Mouse (Mus musculus): ENCODE measurements around the gene B4galt2. TPM values are rescaled to one million over a fixed set of nuclear protein-coding genes. Genes with fewer than 3 reads are reported as not detected.

Gene B4galt2
- total and polyA plus RNA-seq, 2 experiments from 2014 or later: 92.9 to 337 TPM

GRCm38 (mm10) chr4:117917402-117917801 lies 34.1 kb upstream of the B4galt2 start:
- WGBS: 98% methylated on average over 4 of the region's 4 CpGs
- no peak overlapping the region for H3K27ac ChIP-seq (ENCODE audit: low read depth, low read length)
- H3K4me1 ChIP-seq (ENCODE audit: insufficient read depth, low read length): peaks cover 10% of the 10 kb centered on the region; the same call in 1 of the 2 replicates
- no peaks in the 10 kb centered on the region for H3K9me3 ChIP-seq (ENCODE audit: low read length)
- ATAC-seq (ENCODE audit: low FRiP score) (no peak), DNase-seq (ENCODE audit: low spot score) (no peak)
- no peaks in the 10 kb centered on the region for H3K36me3 ChIP-seq (ENCODE audit: insufficient read depth, low read length)
- TF ChIP-seq CTCF (IDR thresholded peaks at IDR 0.05): no peak
- no peak overlapping the region for H3K9ac ChIP-seq (replicated peaks; ENCODE audit: low read length, poor library complexity, severe bottlenecking)
- H3K4me2 ChIP-seq (ENCODE audit: low read depth, low read length, poor library complexity, severe bottlenecking): no peak overlapping the region
- H3K4me3 ChIP-seq (ENCODE audit: low read depth, low read length): no peak overlapping the region
- no peaks in the 10 kb centered on the region for H3K27me3 ChIP-seq (ENCODE audit: insufficient read depth, low read length)

GRCm38 (mm10) chr4:117916386-117916785 lies 33.1 kb upstream of the B4galt2 start:
- no peak overlapping the region for H3K27ac ChIP-seq (ENCODE audit: low read depth, low read length)
- H3K4me3 ChIP-seq (ENCODE audit: low read depth, low read length): peak overlapping the region; percentile 68; the same call in 1 of the 2 replicates
- H3K4me2 ChIP-seq (ENCODE audit: low read depth, low read length, poor library complexity, severe bottlenecking): no peak overlapping the region
- no peaks in the 10 kb centered on the region for H3K27me3 ChIP-seq (ENCODE audit: insufficient read depth, low read length)
- H3K36me3 ChIP-seq (ENCODE audit: insufficient read depth, low read length): no peaks in the 10 kb centered on the region; the same call in 1 of the 2 replicates
- H3K9me3 ChIP-seq (ENCODE audit: low read length): no peaks in the 10 kb centered on the region
- peaks cover 10% of the 10 kb centered on the region; the same call in 1 of the 2 replicates for H3K4me1 ChIP-seq (ENCODE audit: insufficient read depth, low read length)
- TF ChIP-seq CTCF (IDR thresholded peaks at IDR 0.05): no peak
- 94% methylated on average over 5 of the region's 5 CpGs for WGBS
- no peak overlapping the region for H3K9ac ChIP-seq (replicated peaks; ENCODE audit: low read length, poor library complexity, severe bottlenecking)
- no peak for ATAC-seq (ENCODE audit: low FRiP score)
- no peak for DNase-seq (ENCODE audit: low spot score)

- no peak for TF ChIP-seq CTCF (IDR thresholded peaks at IDR 0.05)
- DNase-seq (ENCODE audit: low spot score) (no peak), ATAC-seq (ENCODE audit: low FRiP score) (no peak)
- no peaks in the 10 kb centered on the region; the same call in 1 of the 2 replicates for H3K36me3 ChIP-seq (ENCODE audit: insufficient read depth, low read length)
- H3K27me3 ChIP-seq (ENCODE audit: insufficient read depth, low read length): no peaks in the 10 kb centered on the region
- no peaks in the 10 kb centered on the region for H3K9me3 ChIP-seq (ENCODE audit: low read length)
- 2% methylated on average over 19 of the region's 19 CpGs for WGBS
- peak overlapping the region; percentile 63 for H3K27ac ChIP-seq (ENCODE audit: low read depth, low read length)
- peaks cover 10% of the 10 kb centered on the region; the same call in 1 of the 2 replicates for H3K4me1 ChIP-seq (ENCODE audit: insufficient read depth, low read length)
- H3K9ac ChIP-seq (replicated peaks; ENCODE audit: low read length, poor library complexity, severe bottlenecking): peak overlapping the region; percentile 75
- peak overlapping the region; percentile 84 for H3K4me2 ChIP-seq (ENCODE audit: low read depth, low read length, poor library complexity, severe bottlenecking)
- H3K4me3 ChIP-seq (ENCODE audit: low read depth, low read length): peak overlapping the region; percentile 68
Measured at GRCm38 (mm10) chr4:117915489-117916105, 32.3 kb upstream of the B4galt2 start.

- H3K4me1 ChIP-seq (ENCODE audit: insufficient read depth, low read length): peaks cover 10% of the 10 kb centered on the region; the same call in 1 of the 2 replicates
- H3K9ac ChIP-seq (replicated peaks; ENCODE audit: low read length, poor library complexity, severe bottlenecking): peak within 1 kb of the TSS; percentile 75
- no peaks in the 10 kb centered on the region for H3K27me3 ChIP-seq (ENCODE audit: insufficient read depth, low read length)
- peak within 1 kb of the TSS; percentile 84 for H3K4me2 ChIP-seq (ENCODE audit: low read depth, low read length, poor library complexity, severe bottlenecking)
- WGBS: under 1% methylated on average over 56 of the region's 61 CpGs
- H3K36me3 ChIP-seq (ENCODE audit: insufficient read depth, low read length): no peaks in the 10 kb centered on the region; the same call in 1 of the 2 replicates
- peak within 1 kb of the TSS; percentile 68 for H3K4me3 ChIP-seq (ENCODE audit: low read depth, low read length)
- peak; percentile 61 for TF ChIP-seq CTCF (IDR thresholded peaks at IDR 0.05)
- peak within 1 kb of the TSS; percentile 89 for H3K27ac ChIP-seq (ENCODE audit: low read depth, low read length)
- peak; percentile 96 for DNase-seq (ENCODE audit: low spot score)
- no peaks in the 10 kb centered on the region for H3K9me3 ChIP-seq (ENCODE audit: low read length)
- ATAC-seq (ENCODE audit: low FRiP score): peak; percentile 95
Measured at GRCm38 (mm10) chr4:117914591-117915442, 31.5 kb upstream of the B4galt2 start, which contains the start of gene Ipo13. TSS of gene Ipo13 (minus strand) at chr4:117914999.

GRCm38 (mm10) chr4:117914031-117914430 lies 30.7 kb upstream of the B4galt2 start:
- Histone ChIP-seq H3K4me3 (ENCODE audit: low read depth, low read length) (peak overlapping the region; percentile 68), H3K4me2 (ENCODE audit: low read depth, low read length, poor library complexity, severe bottlenecking) (peak overlapping the region; percentile 84), H3K9ac (replicated peaks; ENCODE audit: low read length, poor library complexity, severe bottlenecking) (peak overlapping the region; percentile 75), H3K36me3 (ENCODE audit: insufficient read depth, low read length) (no peaks in the 10 kb centered on the region; the same call in 1 of the 2 replicates), H3K4me1 (ENCODE audit: insufficient read depth, low read length) (peaks cover 13% of the 10 kb centered on the region; the same call in 1 of the 2 replicates), H3K27ac (ENCODE audit: low read depth, low read length) (no peak overlapping the region), H3K27me3 (ENCODE audit: insufficient read depth, low read length) (no peaks in the 10 kb centered on the region), H3K9me3 (ENCODE audit: low read length) (no peaks in the 10 kb centered on the region)
- 11% methylated on average over 8 of the region's 8 CpGs for WGBS
- 0 out of 2 replicates have a peak, but pooled peaks have one; percentile 2 for ATAC-seq (ENCODE audit: low FRiP score)
- no peak for DNase-seq (ENCODE audit: low spot score)
- no peak for TF ChIP-seq CTCF (IDR thresholded peaks at IDR 0.05)

Data from midbrain, postnatal 0 days (tissue).